Mouse (Mus musculus): ENCODE results near the gene Cldn10. TPM values are rescaled to one million over a fixed set of nuclear protein-coding genes. Genes with fewer than 3 reads are reported as not detected.
"Not testable (repeated sequence)": the region's sequence is repeated elsewhere in the genome, so short reads cannot be mapped to it uniquely, and the experiment has no call there.

The Cldn10 gene
- total RNA-seq (2015) (0.10 TPM in 1 of 2 replicates, not detected in the other), total RNA-seq (2017) (0.14 TPM in 1 of 2 replicates, not detected in the other)

- no peak for ATAC-seq (replicated peaks; ENCODE audit: poor library complexity)
Measured at GRCm38 (mm10) chr14:118787621-118788020, at the start of gene Cldn10. TSS of gene Cldn10 (plus strand) at chr14:118787908.

- no peak for ATAC-seq (replicated peaks; ENCODE audit: poor library complexity)
Measured at GRCm38 (mm10) chr14:118741780-118742179, 45.9 kb upstream of the Cldn10 start.

DNA sequence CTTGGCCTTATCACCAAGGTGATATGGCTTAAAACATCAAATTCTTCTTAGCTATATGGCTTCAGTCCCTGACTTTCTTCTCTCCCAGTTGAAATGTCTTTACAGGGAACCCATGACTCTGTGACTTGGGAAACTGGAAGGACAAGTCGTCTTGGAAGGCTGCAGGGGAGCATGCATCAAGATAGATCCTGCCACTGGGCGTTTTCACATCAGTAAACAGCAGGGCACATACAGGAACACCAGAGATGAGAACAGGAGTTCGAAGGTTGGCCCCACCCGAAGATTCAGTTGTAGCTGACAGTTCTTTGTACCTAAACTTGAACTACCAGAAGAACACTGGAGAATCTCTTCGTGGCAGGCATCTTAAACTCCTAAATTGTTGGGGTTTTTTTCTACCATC lies 44.8 kb upstream of the Cldn10 start:
- ATAC-seq (replicated peaks; ENCODE audit: poor library complexity): no peak

DNA sequence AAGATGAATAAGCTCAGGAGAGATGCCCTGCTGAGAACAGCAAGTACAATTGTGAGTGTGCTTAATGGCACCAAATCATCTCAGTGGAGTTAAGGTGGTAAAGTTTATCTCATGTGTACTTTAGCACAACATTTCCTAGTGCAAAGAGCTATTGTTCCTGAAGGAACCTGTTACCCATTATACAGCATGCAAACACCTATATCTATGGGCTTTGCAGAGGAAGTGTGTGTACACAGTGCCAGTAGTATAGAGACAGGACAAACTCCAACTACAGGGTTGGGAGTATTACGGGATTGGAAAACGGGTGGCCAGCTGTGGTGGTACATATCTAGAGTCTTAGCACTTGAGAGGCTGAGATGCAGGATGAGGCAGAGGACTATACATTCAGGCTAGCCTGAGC lies 38.6 kb upstream of the Cldn10 start:
- no peak for ATAC-seq (replicated peaks; ENCODE audit: poor library complexity)

- no peak for ATAC-seq (replicated peaks; ENCODE audit: poor library complexity)
Measured at GRCm38 (mm10) chr14:118749715-118750114, 38.0 kb upstream of the Cldn10 start.

DNA sequence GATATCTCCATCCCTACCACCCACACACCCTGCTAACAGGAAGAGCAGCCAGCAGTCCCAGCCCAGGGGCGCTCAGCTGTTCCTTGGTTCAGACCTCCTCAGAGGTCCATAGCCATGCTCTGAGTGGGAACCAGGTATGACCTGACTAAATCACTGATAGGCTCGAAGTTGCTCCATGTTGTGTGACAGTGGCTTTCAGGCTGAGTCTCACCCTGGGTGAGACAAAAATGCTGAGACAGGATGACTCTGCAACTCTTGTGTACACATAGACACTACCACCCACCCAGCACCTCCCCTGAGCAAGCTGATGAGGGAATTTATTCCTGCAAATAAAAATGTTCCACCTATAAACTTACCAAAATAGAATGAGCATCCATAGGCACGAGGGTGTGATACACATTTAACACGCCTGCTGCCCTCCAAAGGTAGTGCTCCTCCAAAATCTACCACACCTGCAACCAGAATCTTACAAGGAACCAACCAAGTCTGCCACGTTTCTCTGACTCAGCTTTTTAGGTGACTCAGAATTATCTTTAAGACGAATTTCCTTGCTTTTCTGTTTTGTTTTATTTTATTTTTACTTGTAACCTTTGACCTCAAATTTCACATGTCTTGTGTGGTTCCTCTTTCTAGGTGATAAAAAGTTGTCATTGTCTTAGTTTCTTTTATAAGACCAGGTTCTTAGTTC lies 37.1 kb upstream of the Cldn10 start:
- peak; percentile 75 for ATAC-seq (replicated peaks; ENCODE audit: poor library complexity)

- 0 out of 2 replicates have a peak, but pooled peaks have one; percentile 14 for ATAC-seq (replicated peaks; ENCODE audit: poor library complexity)
Measured at GRCm38 (mm10) chr14:118751193-118751753, 36.4 kb upstream of the Cldn10 start.

- no peak for ATAC-seq (replicated peaks; ENCODE audit: poor library complexity)
Measured at GRCm38 (mm10) chr14:118756015-118756414, 31.7 kb upstream of the Cldn10 start.

- no peak for ATAC-seq (replicated peaks; ENCODE audit: poor library complexity)
Measured at GRCm38 (mm10) chr14:118756566-118756965, 31.1 kb upstream of the Cldn10 start.

- ATAC-seq (replicated peaks; ENCODE audit: poor library complexity): not testable (repeated sequence)
Measured at GRCm38 (mm10) chr14:118763362-118763761, 24.3 kb upstream of the Cldn10 start.

DNA sequence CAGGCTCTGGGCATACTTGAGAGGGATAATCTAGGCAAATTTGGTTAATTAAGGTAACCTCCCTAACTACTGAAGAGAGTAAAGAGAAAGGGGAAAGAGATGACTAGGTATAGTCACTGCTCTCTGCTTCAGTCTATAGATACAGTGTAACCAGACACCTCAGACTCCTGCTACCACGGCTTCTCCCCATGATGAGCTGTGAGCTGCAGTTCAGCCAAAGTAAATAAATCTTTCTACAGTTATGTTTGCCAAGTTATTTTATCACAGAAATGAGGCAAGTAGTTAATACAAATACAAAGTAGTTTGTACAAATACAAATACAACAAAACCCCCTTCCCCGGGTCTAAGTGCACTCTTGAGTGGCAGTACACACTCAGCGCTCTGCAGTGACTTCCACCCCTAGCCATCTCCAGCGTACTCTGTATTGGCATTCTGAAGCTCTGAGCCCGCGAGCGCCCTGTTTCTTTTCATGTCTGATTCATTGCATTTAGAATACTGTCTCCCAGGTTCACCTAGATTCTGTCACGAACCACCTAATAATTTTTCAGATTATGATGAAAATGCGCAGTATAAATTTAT lies 23.7 kb upstream of the Cldn10 start:
- no peak for ATAC-seq (replicated peaks; ENCODE audit: poor library complexity)

GRCm38 (mm10) chr14:118765306-118765705 lies 22.4 kb upstream of the Cldn10 start:
- no peak for ATAC-seq (replicated peaks; ENCODE audit: poor library complexity)

- peak; percentile 20; the same call in 1 of the 2 replicates for ATAC-seq (replicated peaks; ENCODE audit: poor library complexity)
Measured at GRCm38 (mm10) chr14:118765951-118766350, 21.8 kb upstream of the Cldn10 start.

DNA sequence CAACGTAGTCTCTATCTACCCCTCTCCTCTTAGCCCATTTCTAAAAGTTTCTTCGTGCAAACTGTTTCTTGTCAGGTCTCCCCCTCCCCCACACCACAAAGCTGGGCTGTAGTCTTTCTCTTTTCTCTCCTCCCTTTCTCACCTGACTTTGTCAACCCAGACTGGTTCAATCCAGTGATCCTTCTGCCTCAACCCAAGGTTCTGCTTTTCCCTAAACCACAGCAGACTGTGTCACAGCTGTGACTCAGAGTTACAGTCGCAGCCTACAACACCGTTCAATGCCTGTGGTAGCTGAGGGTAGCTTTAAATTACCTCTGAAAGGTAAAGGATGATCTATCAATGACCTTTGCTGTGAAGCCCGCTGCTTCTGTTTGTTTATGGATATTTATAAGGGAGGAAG lies 21.3 kb upstream of the Cldn10 start:
- ATAC-seq (replicated peaks; ENCODE audit: poor library complexity): peak; percentile 34

DNA sequence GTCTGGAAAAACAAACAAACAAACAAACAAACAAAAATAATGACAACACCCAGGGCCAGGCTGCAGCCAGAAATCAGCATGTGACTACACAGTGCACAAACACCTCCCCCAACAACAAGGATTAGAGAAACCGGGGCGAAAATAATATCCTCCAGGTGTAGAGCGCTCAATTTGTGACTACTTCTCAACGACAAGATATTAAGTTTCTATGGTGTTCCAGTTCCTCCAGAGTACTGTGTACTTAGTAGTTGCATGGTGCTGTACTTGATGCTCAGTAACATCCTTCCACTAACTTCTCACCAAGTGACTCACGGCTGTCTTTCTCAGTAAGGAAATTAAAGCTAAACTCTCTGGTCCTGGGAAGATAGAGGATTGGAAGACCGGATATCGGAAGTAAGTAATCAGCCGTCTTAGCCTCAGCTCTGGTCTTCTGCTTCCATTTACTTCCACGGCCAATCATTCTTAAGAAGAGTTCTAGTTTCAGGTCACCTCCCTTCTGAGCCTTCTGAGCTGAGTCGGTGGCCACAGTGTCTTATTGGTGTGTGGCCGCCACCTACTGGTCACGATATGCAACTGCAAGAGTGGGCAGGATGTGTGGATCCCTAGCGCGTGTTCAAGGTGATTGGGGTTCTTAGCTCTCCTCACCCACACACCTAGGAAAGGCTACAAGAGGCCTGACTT lies 19.9 kb upstream of the Cldn10 start:
- peak; percentile 97 for ATAC-seq (replicated peaks; ENCODE audit: poor library complexity)

GRCm38 (mm10) chr14:118768354-118768713 lies 19.4 kb upstream of the Cldn10 start:
- peak; percentile 56 for ATAC-seq (replicated peaks; ENCODE audit: poor library complexity)

GRCm38 (mm10) chr14:118773668-118774067 lies 14.0 kb upstream of the Cldn10 start:
- no peak for ATAC-seq (replicated peaks; ENCODE audit: poor library complexity)

GRCm38 (mm10) chr14:118774507-118775428 lies 12.9 kb upstream of the Cldn10 start:
- ATAC-seq (replicated peaks; ENCODE audit: poor library complexity): peak; percentile 71

DNA sequence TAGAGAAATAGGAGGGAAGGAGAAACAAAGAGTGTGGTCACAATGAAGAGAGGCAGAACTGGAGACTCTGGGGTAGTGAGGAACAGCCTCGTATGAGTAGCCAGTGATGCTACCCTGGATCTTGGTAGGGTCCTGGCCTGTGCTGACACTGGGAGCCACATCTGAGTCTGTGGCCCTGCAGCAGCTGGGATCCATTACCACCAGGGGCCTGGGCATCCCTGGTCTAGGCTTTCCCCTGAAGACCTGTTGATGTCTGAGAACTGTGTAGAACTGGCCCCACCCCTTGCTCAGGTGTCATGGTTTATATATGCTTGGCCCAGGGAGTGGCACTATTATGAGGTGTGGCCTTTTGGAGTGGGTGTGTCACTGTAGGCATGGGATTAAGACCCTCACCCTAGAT lies 12.2 kb upstream of the Cldn10 start:
- ATAC-seq (replicated peaks; ENCODE audit: poor library complexity): no peak

DNA sequence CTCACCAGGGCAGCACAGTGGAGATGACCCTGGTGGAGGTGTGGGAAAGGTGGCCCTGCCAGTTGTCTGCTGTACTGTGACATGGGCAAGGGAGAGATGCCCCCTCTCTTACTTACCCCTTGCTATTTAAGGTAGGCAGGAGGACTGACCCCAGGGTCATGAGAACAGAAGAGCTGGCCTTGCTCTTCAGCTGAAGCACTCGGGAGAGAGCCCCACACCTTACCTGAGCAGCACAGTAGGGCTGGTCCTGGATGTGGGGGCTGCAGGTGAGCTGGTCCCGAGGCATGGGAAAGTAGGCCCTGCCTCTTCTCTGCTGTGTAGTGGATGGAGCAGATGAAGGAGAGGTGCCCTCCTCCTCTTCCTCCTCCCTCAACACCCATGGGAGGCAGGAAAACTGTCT lies 11.3 kb upstream of the Cldn10 start:
- no peak for ATAC-seq (replicated peaks; ENCODE audit: poor library complexity)

DNA sequence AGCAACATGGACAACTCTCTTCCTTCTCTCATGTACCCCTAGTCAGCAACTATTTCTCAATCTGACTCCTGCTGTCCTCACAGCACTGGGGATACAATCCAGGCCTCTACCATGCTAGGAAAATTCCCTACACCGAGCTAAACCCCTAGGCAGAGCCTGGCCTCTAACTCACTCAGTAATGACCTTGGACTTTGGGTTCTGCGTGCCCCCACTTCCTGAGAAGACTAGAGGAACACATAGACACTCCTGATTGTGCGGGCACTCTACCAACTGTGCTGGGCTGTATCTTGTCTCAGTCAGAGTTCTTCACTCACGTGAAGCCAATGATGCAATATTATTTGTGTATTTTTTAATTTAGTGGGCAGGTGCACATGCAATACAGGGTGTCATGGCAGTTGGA lies 10.2 kb upstream of the Cldn10 start:
- ATAC-seq (replicated peaks; ENCODE audit: poor library complexity): 0 out of 2 replicates have a peak, but pooled peaks have one; percentile 3
